Mouse (Mus musculus): ENCODE measurements at regions not wholly inside any gene's neighbourhood (a gene's known extent, or its start where the extent isn't known, plus 50 kb on each side); places are given as distances from the start of the nearest gene placed in this dataset.

- ATAC-seq (no peak), DNase-seq (no peak)
- H3K4me1 ChIP-seq (ENCODE audit: insufficient read depth): no peaks in the 10 kb centered on the region
- no peaks in the 10 kb centered on the region for H3K9me3 ChIP-seq (ENCODE audit: low read length)
- H3K36me3 ChIP-seq (replicated peaks; ENCODE audit: insufficient read depth, low read length): no peaks in the 10 kb centered on the region
- H3K4me2 ChIP-seq (ENCODE audit: low read depth, low read length): no peak overlapping the region
- no peak overlapping the region for H3K4me3 ChIP-seq (ENCODE audit: low read depth, low read length)
- 0 out of 2 replicates have a peak overlapping the region, but pooled peaks have one; percentile 39 for H3K27ac ChIP-seq (ENCODE audit: low read depth)
- TF ChIP-seq CTCF (IDR thresholded peaks at IDR 0.05; ENCODE audit: low read depth) (no peak), EP300 (IDR thresholded peaks at IDR 0.05; ENCODE audit: low read depth) (no peak)
- whole genome bisulfite sequencing (ENCODE audit: insufficient replicate concordance): 44% methylated on average over 4 of the region's 4 CpGs
- no peaks in the 10 kb centered on the region for H3K27me3 ChIP-seq (ENCODE audit: insufficient read depth, low read length)
- H3K9ac ChIP-seq (replicated peaks): no peak overlapping the region
These were observed 127.1 kb upstream of the Sesn3 start for GRCm38 (mm10) chr9:14147731-14148130.

GRCm38 (mm10) chr9:14150288-14150687 lies 124.6 kb upstream of the Sesn3 start:
- Histone ChIP-seq H3K4me1 (ENCODE audit: insufficient read depth) (no peaks in the 10 kb centered on the region), H3K4me2 (ENCODE audit: low read depth, low read length) (no peak overlapping the region), H3K27ac (ENCODE audit: low read depth) (no peak overlapping the region), H3K36me3 (replicated peaks; ENCODE audit: insufficient read depth, low read length) (no peaks in the 10 kb centered on the region), H3K4me3 (ENCODE audit: low read depth, low read length) (no peak overlapping the region), H3K27me3 (ENCODE audit: insufficient read depth, low read length) (no peaks in the 10 kb centered on the region), H3K9me3 (ENCODE audit: low read length) (no peaks in the 10 kb centered on the region), H3K9ac (replicated peaks) (no peak overlapping the region)
- WGBS (ENCODE audit: insufficient replicate concordance): 75% methylated on average over 9 of the region's 9 CpGs
- no peak for DNase-seq
- ATAC-seq: no peak
- TF ChIP-seq EP300 (IDR thresholded peaks at IDR 0.05; ENCODE audit: low read depth) (no peak), CTCF (IDR thresholded peaks at IDR 0.05; ENCODE audit: low read depth) (no peak)

- no peak for ATAC-seq
- DNase-seq: no peak
These were observed 117.9 kb upstream of the Sesn3 start for GRCm38 (mm10) chr9:14156967-14157366.

GRCm38 (mm10) chr9:14158096-14158837 lies 116.6 kb upstream of the Sesn3 start:
- TF ChIP-seq CTCF (IDR thresholded peaks at IDR 0.05; ENCODE audit: low read depth) (no peak), EP300 (IDR thresholded peaks at IDR 0.05; ENCODE audit: low read depth) (no peak)
- DNase-seq (no peak), ATAC-seq (no peak)
- Histone ChIP-seq H3K4me1 (ENCODE audit: insufficient read depth) (no peaks in the 10 kb centered on the region), H3K9me3 (ENCODE audit: low read length) (no peaks in the 10 kb centered on the region), H3K4me2 (ENCODE audit: low read depth, low read length) (no peak overlapping the region), H3K4me3 (ENCODE audit: low read depth, low read length) (no peak overlapping the region), H3K27me3 (ENCODE audit: insufficient read depth, low read length) (no peaks in the 10 kb centered on the region), H3K36me3 (replicated peaks; ENCODE audit: insufficient read depth, low read length) (no peaks in the 10 kb centered on the region), H3K27ac (ENCODE audit: low read depth) (no peak overlapping the region), H3K9ac (replicated peaks) (no peak overlapping the region)
- 56% methylated on average over 9 of the region's 9 CpGs for whole genome bisulfite sequencing (ENCODE audit: insufficient replicate concordance)

More at GRCm38 (mm10) chr9:14156967-14157366, 117.9 kb upstream of the Sesn3 start:
- WGBS (ENCODE audit: insufficient replicate concordance): 57% methylated on average over 1 of the region's 1 CpGs
- Histone ChIP-seq H3K27me3 (ENCODE audit: insufficient read depth, low read length) (no peaks in the 10 kb centered on the region), H3K9ac (replicated peaks) (no peak overlapping the region), H3K27ac (ENCODE audit: low read depth) (no peak overlapping the region), H3K4me3 (ENCODE audit: low read depth, low read length) (no peak overlapping the region), H3K4me1 (ENCODE audit: insufficient read depth) (no peaks in the 10 kb centered on the region), H3K9me3 (ENCODE audit: low read length) (no peaks in the 10 kb centered on the region), H3K4me2 (ENCODE audit: low read depth, low read length) (no peak overlapping the region), H3K36me3 (replicated peaks; ENCODE audit: insufficient read depth, low read length) (no peaks in the 10 kb centered on the region)
- TF ChIP-seq EP300 (IDR thresholded peaks at IDR 0.05; ENCODE audit: low read depth) (no peak), CTCF (IDR thresholded peaks at IDR 0.05; ENCODE audit: low read depth) (no peak)

- Histone ChIP-seq H3K27ac (ENCODE audit: low read depth) (no peak overlapping the region), H3K4me1 (ENCODE audit: insufficient read depth) (no peaks in the 10 kb centered on the region), H3K9ac (replicated peaks) (no peak overlapping the region), H3K36me3 (replicated peaks; ENCODE audit: insufficient read depth, low read length) (no peaks in the 10 kb centered on the region), H3K9me3 (ENCODE audit: low read length) (no peaks in the 10 kb centered on the region), H3K4me3 (ENCODE audit: low read depth, low read length) (no peak overlapping the region), H3K4me2 (ENCODE audit: low read depth, low read length) (no peak overlapping the region), H3K27me3 (ENCODE audit: insufficient read depth, low read length) (no peaks in the 10 kb centered on the region)
- 81% methylated on average over 1 of the region's 1 CpGs for WGBS (ENCODE audit: insufficient replicate concordance)
- TF ChIP-seq CTCF (IDR thresholded peaks at IDR 0.05; ENCODE audit: low read depth) (no peak), EP300 (IDR thresholded peaks at IDR 0.05; ENCODE audit: low read depth) (no peak)
- ATAC-seq (no peak), DNase-seq (no peak)
These were observed 114.7 kb upstream of the Sesn3 start for GRCm38 (mm10) chr9:14160207-14160606.

- H3K27me3 ChIP-seq (ENCODE audit: insufficient read depth, low read length): no peaks in the 10 kb centered on the region
- no peaks in the 10 kb centered on the region for H3K36me3 ChIP-seq (replicated peaks; ENCODE audit: insufficient read depth, low read length)
- 50% methylated on average over 2 of the region's 2 CpGs for WGBS (ENCODE audit: insufficient replicate concordance)
- H3K9ac ChIP-seq (replicated peaks): no peak overlapping the region
- H3K9me3 ChIP-seq (ENCODE audit: low read length): no peaks in the 10 kb centered on the region
- peaks cover 16% of the 10 kb centered on the region for H3K4me1 ChIP-seq (ENCODE audit: insufficient read depth)
- DNase-seq (no peak), ATAC-seq (no peak)
- no peak overlapping the region for H3K27ac ChIP-seq (ENCODE audit: low read depth)
- no peak for TF ChIP-seq CTCF (IDR thresholded peaks at IDR 0.05; ENCODE audit: low read depth)
- TF ChIP-seq EP300 (IDR thresholded peaks at IDR 0.05; ENCODE audit: low read depth): no peak
- H3K4me3 ChIP-seq (ENCODE audit: low read depth, low read length): no peak overlapping the region
- no peak overlapping the region for H3K4me2 ChIP-seq (ENCODE audit: low read depth, low read length)
These were observed 103.2 kb upstream of the Sesn3 start for GRCm38 (mm10) chr9:14171589-14172240.
